Mouse (Mus musculus): ENCODE data around the gene Traf3ip1. TPM values are rescaled to one million over a fixed set of nuclear protein-coding genes. Genes with fewer than 3 reads are reported as not detected.

Gene Traf3ip1
- polyA plus RNA-seq (2014; fragmentation: Illumina TruSeq; extraction: RNeasy Lipid Tissue Mini Kit (QIAGEN cat#74804); ENCODE audit: low read depth, low replicate concordance): 9.2 TPM

GRCm38 (mm10) chr1:91494457-91495140, at the start of gene Traf3ip1:
TSS of gene Traf3ip1 (plus strand) at chr1:91494647.

GRCm38 (mm10) chr1:91459059-91459809, 35.2 kb upstream of the Traf3ip1 start, which contains the start of gene Per2:
TSS of gene Per2 (minus strand) at chr1:91459324.

GRCm38 (mm10) chr1:91540271-91540826, 45.9 kb downstream of the Traf3ip1 start, which contains the start of gene Asb1:
TSS of gene Asb1 (plus strand) at chr1:91540544.

Other genes starting within 250 kb of the Traf3ip1 start
- gene Ube2f, start 244.3 kb upstream of the Traf3ip1 start, polyA plus RNA-seq (2014; fragmentation: Illumina TruSeq; extraction: RNeasy Lipid Tissue Mini Kit (QIAGEN cat#74804); ENCODE audit: low read depth, low replicate concordance): 45.3 TPM
- 15.7 TPM for gene Scly, start 196.3 kb upstream of the Traf3ip1 start, polyA plus RNA-seq (2014; fragmentation: Illumina TruSeq; extraction: RNeasy Lipid Tissue Mini Kit (QIAGEN cat#74804); ENCODE audit: low read depth, low replicate concordance)
- 0.12 TPM for gene Espnl, start 172.6 kb upstream of the Traf3ip1 start, polyA plus RNA-seq (2014; fragmentation: Illumina TruSeq; extraction: RNeasy Lipid Tissue Mini Kit (QIAGEN cat#74804); ENCODE audit: low read depth, low replicate concordance)
- gene Klhl30, start 143.6 kb upstream of the Traf3ip1 start, polyA plus RNA-seq (2014; fragmentation: Illumina TruSeq; extraction: RNeasy Lipid Tissue Mini Kit (QIAGEN cat#74804); ENCODE audit: low read depth, low replicate concordance): 0.27 TPM
- gene Erfe, start 128.2 kb upstream of the Traf3ip1 start, polyA plus RNA-seq (2014; fragmentation: Illumina TruSeq; extraction: RNeasy Lipid Tissue Mini Kit (QIAGEN cat#74804); ENCODE audit: low read depth, low replicate concordance): 0.21 TPM
- gene Ilkap, start 95.8 kb upstream of the Traf3ip1 start, polyA plus RNA-seq (2014; fragmentation: Illumina TruSeq; extraction: RNeasy Lipid Tissue Mini Kit (QIAGEN cat#74804); ENCODE audit: low read depth, low replicate concordance): 60.2 TPM
- 23.1 TPM for gene Hes6, start 80.6 kb upstream of the Traf3ip1 start, polyA plus RNA-seq (2014; fragmentation: Illumina TruSeq; extraction: RNeasy Lipid Tissue Mini Kit (QIAGEN cat#74804); ENCODE audit: low read depth, low replicate concordance)
- 6.5 TPM for gene Per2, start 35.3 kb upstream of the Traf3ip1 start, polyA plus RNA-seq (2014; fragmentation: Illumina TruSeq; extraction: RNeasy Lipid Tissue Mini Kit (QIAGEN cat#74804); ENCODE audit: low read depth, low replicate concordance)
- gene Asb1, start 45.9 kb downstream of the Traf3ip1 start, polyA plus RNA-seq (2014; fragmentation: Illumina TruSeq; extraction: RNeasy Lipid Tissue Mini Kit (QIAGEN cat#74804); ENCODE audit: low read depth, low replicate concordance): 10.4 TPM

All from adipose tissue, adult 10 weeks (tissue).